Mouse (Mus musculus) neural tube, embryonic 14.5 days (tissue): Measurements from ENCODE around the gene Dus1l. TPM values are rescaled to one million over a fixed set of nuclear protein-coding genes. Genes with fewer than 3 reads are reported as not detected.
A peak's percentile ranks its signal among the peaks of the same experiment; 100 is the strongest.

ENCODE experiments used
- ATAC-seq: fragments of 200-750 bp; cut with Nextera tagmentation; 2 replicates; pipeline ENCODE4 v1.8.0; 2017; ENCODE audit warnings: low read depth, mild to moderate bottlenecking, moderate TSS enrichment, moderate library complexity
- H3K27ac ChIP-seq: fragments of 300-500 bp; sonication (generic); 2 replicates; pipeline ENCODE4 v1.5.1; 2014; ENCODE audit warnings: low read depth, mild to moderate bottlenecking, control low read depth, low read length, moderate library complexity, mixed read lengths
- H3K27me3 ChIP-seq: fragments of 300-500 bp; sonication (generic); 2 replicates; pipeline ENCODE4 v1.6.1; 2014; ENCODE audit warnings: low read length; ENCODE audit not compliant: control insufficient read depth, insufficient read depth
- H3K36me3 ChIP-seq: fragments of 300-500 bp; sonication (generic); 2 replicates; pipeline ENCODE4 v1.6.1; 2014; ENCODE audit warnings: low read length, mixed read lengths; ENCODE audit not compliant: control insufficient read depth, insufficient read depth
- H3K4me1 ChIP-seq: fragments of 300-500 bp; sonication (generic); 2 replicates; pipeline ENCODE4 v1.6.1; 2014; ENCODE audit warnings: low read length; ENCODE audit not compliant: control insufficient read depth, insufficient read depth
- H3K4me2 ChIP-seq: fragments of 300-500 bp; sonication (generic); 2 replicates; pipeline ENCODE4 v1.6.1; 2014; ENCODE audit warnings: mild to moderate bottlenecking, low read depth, low read length, control low read depth
- H3K4me3 ChIP-seq: fragments of 300-500 bp; sonication (generic); 2 replicates; pipeline ENCODE4 v1.5.1; 2014; ENCODE audit warnings: low read depth, low read length, control low read depth, mixed read lengths
- H3K9ac ChIP-seq: fragments of 300-500 bp; sonication (generic); replicated peaks from 2 replicates; pipeline ENCODE4 v1.6.1; 2014; ENCODE audit warnings: low read depth, mild to moderate bottlenecking, control low read depth, low read length, mixed read lengths
- H3K9me3 ChIP-seq: fragments of 300-500 bp; sonication (generic); 2 replicates; pipeline ENCODE4 v1.6.1; 2016; ENCODE audit warnings: low read length; ENCODE audit not compliant: control insufficient read depth
- WGBS: fragments of 180-500 bp; shearing (Covaris S2); extraction: QIAGEN DNeasy Blood & Tissue Kit; methylation state at CpG from one replicate; pipeline ENCODE4 v1.1.7; 2014; 5-methylcytosine and 5-hydroxymethylcytosine counted together
- polyA plus RNA-seq: library from polyadenylated mRNA; unstranded; fragments of >200 nt; fragmentation: Nextera tagmentation; extraction: Ambion mirVana; gene quantifications from 2 replicates; pipeline ENCODE4 v1.2.1, GENCODE M21; 2014

Gene Dus1l
- polyA plus RNA-seq, 1 experiment from 2014 or later, result 44.8 TPM

GRCm38 (mm10) chr11:120821076-120821922 lies 25.1 kb upstream of the Dus1l start:
- H3K36me3 ChIP-seq, result peaks cover 44% of the 10 kb centered on the region
- no peak for ATAC-seq
- peaks cover 28% of the 10 kb centered on the region for H3K4me1 ChIP-seq
- H3K9me3 ChIP-seq, result no peaks in the 10 kb centered on the region
- H3K4me2 ChIP-seq, result peak overlapping the region; percentile 99
- H3K9ac ChIP-seq, result 0 out of 2 replicates have a peak overlapping the region, but pooled peaks have one; percentile 12
- H3K27ac ChIP-seq, result no peak overlapping the region
- WGBS, result 82% methylated on average over 14 of the region's 14 CpGs
- peak overlapping the region; percentile 13; the same call in 1 of the 2 replicates for H3K4me3 ChIP-seq
- no peaks in the 10 kb centered on the region for H3K27me3 ChIP-seq

- H3K4me2 ChIP-seq, result no peak overlapping the region
Observed at GRCm38 (mm10) chr11:120820546-120820945, 24.3 kb upstream of the Dus1l start.

GRCm38 (mm10) chr11:120819556-120819955 lies 23.4 kb upstream of the Dus1l start:
- no peaks in the 10 kb centered on the region for H3K27me3 ChIP-seq
- WGBS, result 93% methylated on average over 6 of the region's 6 CpGs
- no peak overlapping the region for H3K27ac ChIP-seq
- H3K4me3 ChIP-seq, result no peak overlapping the region
- H3K4me2 ChIP-seq, result no peak overlapping the region
- H3K4me1 ChIP-seq, result peaks cover 23% of the 10 kb centered on the region
- peaks cover 62% of the 10 kb centered on the region for H3K36me3 ChIP-seq
- ATAC-seq, result no peak
- H3K9ac ChIP-seq, result no peak overlapping the region
- no peaks in the 10 kb centered on the region for H3K9me3 ChIP-seq

More at GRCm38 (mm10) chr11:120820546-120820945, 24.3 kb upstream of the Dus1l start:
- H3K4me3 ChIP-seq, result no peak overlapping the region
- H3K9me3 ChIP-seq, result no peaks in the 10 kb centered on the region
- ATAC-seq, result no peak
- peaks cover 52% of the 10 kb centered on the region for H3K36me3 ChIP-seq
- no peak overlapping the region for H3K27ac ChIP-seq
- peaks cover 28% of the 10 kb centered on the region for H3K4me1 ChIP-seq
- WGBS, result 93% methylated on average over 14 of the region's 14 CpGs
- no peaks in the 10 kb centered on the region for H3K27me3 ChIP-seq
- no peak overlapping the region for H3K9ac ChIP-seq

- no peak for ATAC-seq
- Histone ChIP-seq H3K27ac (no peak overlapping the region), H3K4me2 (no peak overlapping the region), H3K27me3 (no peaks in the 10 kb centered on the region), H3K4me3 (no peak overlapping the region), H3K9me3 (no peaks in the 10 kb centered on the region), H3K4me1 (peaks cover 23% of the 10 kb centered on the region), H3K36me3 (peaks cover 74% of the 10 kb centered on the region), H3K9ac (no peak overlapping the region)
- 96% methylated on average over 13 of the region's 13 CpGs for WGBS
Observed at GRCm38 (mm10) chr11:120818251-120818650, 22.0 kb upstream of the Dus1l start.

GRCm38 (mm10) chr11:120817358-120817757 lies 21.2 kb upstream of the Dus1l start:
- Histone ChIP-seq H3K36me3 (peaks cover 82% of the 10 kb centered on the region), H3K9me3 (no peaks in the 10 kb centered on the region), H3K27me3 (no peaks in the 10 kb centered on the region), H3K27ac (no peak overlapping the region), H3K4me1 (peaks cover 15% of the 10 kb centered on the region), H3K4me3 (no peak overlapping the region), H3K9ac (no peak overlapping the region), H3K4me2 (no peak overlapping the region)
- 94% methylated on average over 6 of the region's 6 CpGs for WGBS
- ATAC-seq, result no peak

- Histone ChIP-seq H3K4me2 (no peak overlapping the region), H3K27ac (no peak overlapping the region), H3K36me3 (peaks cover 99% of the 10 kb centered on the region), H3K4me1 (no peaks in the 10 kb centered on the region), H3K4me3 (no peak overlapping the region), H3K9me3 (no peaks in the 10 kb centered on the region), H3K27me3 (no peaks in the 10 kb centered on the region), H3K9ac (no peak overlapping the region)
- no peak for ATAC-seq
- 92% methylated on average over 16 of the region's 16 CpGs for WGBS
Observed at GRCm38 (mm10) chr11:120812068-120812467, 15.9 kb upstream of the Dus1l start.

- no peak overlapping the region for H3K4me2 ChIP-seq
- peaks cover 74% of the 10 kb centered on the region for H3K36me3 ChIP-seq
- H3K9ac ChIP-seq, result no peak overlapping the region
- ATAC-seq, result no peak
- no peak overlapping the region for H3K4me3 ChIP-seq
- no peaks in the 10 kb centered on the region for H3K27me3 ChIP-seq
- H3K27ac ChIP-seq, result no peak overlapping the region
- WGBS, result 95% methylated on average over 12 of the region's 12 CpGs
- H3K9me3 ChIP-seq, result no peaks in the 10 kb centered on the region
- H3K4me1 ChIP-seq, result no peaks in the 10 kb centered on the region
Observed at GRCm38 (mm10) chr11:120808010-120808409, 11.8 kb upstream of the Dus1l start.

GRCm38 (mm10) chr11:120805375-120806298 lies 9.4 kb upstream of the Dus1l start:
- no peak overlapping the region for H3K27ac ChIP-seq
- H3K27me3 ChIP-seq, result no peaks in the 10 kb centered on the region
- no peak overlapping the region for H3K4me2 ChIP-seq
- no peak overlapping the region for H3K9ac ChIP-seq
- peaks cover 50% of the 10 kb centered on the region for H3K36me3 ChIP-seq
- no peak for ATAC-seq
- H3K4me3 ChIP-seq, result no peak overlapping the region
- 66% methylated on average over 7 of the region's 7 CpGs for WGBS
- 0 out of 2 replicates have a peak, but pooled peaks cover under 1% of the 10 kb centered on the region for H3K4me1 ChIP-seq
- H3K9me3 ChIP-seq, result no peaks in the 10 kb centered on the region
